Mouse (Mus musculus): ENCODE data around the gene Rpl18a.

Rpl18a gene

DNA sequence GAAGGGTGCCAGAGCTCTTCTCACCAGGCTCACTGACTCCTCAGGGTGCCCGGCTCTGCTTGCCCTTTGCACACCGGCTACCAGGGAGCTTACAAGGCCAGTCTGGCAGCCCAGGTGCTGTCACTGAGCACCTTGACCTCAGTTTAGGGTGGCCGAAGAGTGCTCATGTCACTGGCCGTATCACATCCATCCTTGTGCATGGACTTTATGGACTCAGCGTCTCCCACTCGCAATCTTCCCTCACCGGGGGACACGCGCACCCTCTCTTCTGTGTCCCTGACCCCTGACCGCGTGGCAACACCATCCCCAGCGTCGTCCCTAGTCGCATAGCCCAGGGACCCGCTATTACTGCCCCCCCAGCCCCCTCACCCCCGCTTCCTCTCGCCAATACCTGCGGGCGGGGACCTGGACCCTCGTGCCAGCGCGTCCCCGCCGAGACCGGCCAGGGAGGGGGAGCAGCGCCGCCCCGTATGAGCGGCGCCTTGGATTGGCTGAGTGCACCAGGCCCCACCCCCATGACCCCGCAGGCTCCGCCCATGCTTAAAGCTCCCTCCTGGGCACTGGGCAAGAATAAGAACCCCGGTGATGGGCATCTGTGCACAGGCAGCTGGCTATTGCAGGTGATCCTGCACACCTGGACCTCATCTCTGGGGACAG, 40.5 kb downstream of the Rpl18a start:
- DNase-seq (ENCODE audit: low read depth, low spot score): peak; percentile 89

DNA sequence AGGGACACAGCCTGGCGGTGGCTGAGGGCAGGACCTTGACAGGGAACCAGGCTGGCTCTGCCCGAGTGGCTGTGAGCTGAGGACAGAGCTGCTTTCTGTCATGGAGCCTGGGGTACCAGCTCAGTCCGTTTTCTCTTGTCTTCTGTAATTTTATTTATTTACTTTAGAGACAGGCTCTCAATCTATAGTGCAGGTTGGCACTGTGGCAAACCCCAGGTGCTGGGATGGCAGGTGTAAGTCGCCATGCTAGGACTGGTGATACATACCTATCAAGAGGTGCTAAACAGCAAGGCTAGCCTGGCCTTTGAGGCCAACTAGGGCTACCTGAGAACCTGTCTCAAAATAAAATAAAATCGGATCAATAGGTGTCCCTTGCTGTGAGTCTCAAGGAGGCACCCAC, 41.2 kb downstream of the Rpl18a start:
- DNase-seq (ENCODE audit: low read depth, low spot score): no peak

DNA sequence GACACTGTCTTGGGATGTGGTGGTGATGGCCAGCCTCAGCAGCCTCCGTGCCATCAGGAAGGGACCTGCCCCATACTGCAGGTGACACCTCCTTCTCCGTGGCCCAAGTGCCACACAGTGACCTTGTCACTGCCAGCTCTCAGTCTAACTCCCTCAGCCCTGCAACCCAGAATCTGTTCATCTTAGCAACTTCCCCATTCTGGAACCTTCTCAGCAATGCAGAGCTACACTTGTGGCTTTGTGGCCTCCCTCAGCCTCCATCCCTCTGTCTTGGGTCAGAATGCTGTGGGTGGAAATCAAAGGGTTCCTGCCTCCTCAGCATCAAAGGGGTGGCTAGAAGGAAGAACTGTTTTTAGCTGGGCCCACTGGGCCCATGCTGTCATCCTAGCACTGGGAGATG, 43.3 kb downstream of the Rpl18a start:
- no peak for DNase-seq (ENCODE audit: low read depth, low spot score)

DNA sequence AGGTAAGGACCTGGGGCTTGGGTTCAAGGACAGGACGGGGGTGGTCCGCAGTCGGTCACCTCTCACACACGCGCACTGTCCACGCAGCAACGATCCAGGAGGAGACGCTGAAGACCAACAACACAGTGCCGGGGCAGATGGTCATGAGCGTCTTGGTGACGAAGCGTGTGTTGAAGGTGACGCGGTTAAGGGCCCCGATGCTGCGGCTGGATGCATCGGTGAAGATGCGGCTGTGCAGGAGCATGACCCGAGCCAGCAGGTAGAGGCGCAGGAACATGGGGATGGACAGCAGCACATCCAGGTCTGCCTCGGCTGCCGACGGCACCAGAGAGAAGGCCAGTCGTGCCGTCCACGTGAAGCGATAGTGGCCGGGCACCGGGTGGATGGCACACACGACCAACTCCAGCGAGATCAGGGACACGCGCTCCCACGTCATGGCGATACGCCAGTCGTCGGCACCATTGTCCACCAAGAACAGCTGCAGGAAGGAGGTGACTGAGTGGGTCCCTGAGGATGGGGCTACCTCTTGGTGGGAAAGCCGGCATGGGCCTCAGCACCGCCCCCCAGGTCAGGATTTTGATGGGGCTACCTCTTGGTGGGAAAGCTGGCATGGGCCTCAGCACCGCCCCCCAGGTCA, 44.5 kb downstream of the Rpl18a start:
- no peak for DNase-seq (ENCODE audit: low read depth, low spot score)

DNA sequence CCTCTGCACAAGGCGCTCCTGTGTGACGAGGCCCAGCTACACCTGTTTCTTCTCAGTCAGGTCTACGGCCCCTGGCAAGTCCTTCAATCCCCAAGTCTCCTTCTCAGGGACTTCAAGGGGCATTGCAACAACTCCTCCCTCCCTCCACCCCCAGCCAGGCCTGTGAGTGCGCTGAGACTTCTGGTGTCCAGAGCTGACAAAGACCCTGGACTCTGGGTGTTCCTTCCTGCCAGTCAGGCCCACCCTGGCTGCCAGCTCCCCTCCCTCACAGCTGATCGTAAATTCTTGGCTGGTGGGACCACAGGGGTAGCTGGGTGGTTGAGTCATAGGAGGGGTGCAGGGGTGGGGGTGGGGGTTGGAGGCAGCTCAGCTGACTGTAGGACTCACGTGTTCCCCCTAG, 45.4 kb downstream of the Rpl18a start:
- DNase-seq (ENCODE audit: low read depth, low spot score): no peak

DNA sequence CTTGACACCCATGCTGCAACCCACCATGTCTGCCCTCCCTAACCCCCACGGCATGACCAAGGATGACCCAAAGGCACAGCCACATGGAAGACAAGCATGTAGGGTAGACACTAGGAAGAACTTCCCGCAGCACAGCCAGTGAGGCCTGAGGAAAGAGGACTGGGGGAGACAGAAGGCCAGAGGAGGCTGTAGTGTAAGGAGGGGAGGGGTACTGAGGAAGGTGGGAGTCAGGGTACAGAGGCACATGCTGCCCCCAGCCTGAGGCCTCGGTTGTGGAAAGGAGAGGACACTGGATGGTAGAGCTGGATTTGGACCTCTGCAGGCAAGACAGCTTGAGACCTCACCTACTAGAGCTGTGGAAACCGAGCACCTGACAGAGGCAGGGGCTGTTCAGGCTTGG, 46.3 kb downstream of the Rpl18a start:
- DNase-seq (ENCODE audit: low read depth, low spot score): no peak

DNA sequence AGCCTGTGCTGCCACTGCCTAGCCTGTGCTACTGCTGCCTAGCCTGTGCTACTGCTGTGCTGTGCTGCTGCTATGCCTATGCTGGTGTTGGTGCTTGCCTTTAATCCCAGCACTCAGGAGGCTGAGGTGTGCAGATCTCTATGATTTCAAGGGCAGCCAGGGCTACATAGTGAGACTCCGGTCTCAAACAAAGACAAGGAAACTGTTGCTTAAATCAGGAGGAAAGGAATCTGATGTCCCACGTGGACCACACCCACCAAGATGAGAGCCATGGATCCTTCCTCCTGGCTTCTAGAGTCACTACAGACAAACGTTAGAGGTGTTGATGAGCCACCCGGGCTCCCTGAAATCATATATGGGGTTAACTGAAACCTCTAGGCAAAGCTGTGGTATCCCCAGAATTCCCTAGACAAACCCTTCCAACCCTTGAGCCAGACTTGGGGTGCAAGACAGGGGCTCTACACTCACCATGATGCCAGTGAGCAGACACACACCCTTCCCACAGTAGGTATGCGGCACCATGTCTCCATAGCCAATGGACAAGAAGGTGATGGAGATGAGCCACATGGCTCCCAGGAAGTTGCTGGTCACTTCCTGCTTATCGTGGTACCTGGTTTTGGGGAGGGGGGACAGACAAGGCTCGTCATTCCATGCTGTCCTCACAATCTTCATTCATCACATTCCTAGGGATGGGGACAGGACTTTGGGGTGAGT, 46.9 kb downstream of the Rpl18a start:
- no peak for DNase-seq (ENCODE audit: low read depth, low spot score)

DNA sequence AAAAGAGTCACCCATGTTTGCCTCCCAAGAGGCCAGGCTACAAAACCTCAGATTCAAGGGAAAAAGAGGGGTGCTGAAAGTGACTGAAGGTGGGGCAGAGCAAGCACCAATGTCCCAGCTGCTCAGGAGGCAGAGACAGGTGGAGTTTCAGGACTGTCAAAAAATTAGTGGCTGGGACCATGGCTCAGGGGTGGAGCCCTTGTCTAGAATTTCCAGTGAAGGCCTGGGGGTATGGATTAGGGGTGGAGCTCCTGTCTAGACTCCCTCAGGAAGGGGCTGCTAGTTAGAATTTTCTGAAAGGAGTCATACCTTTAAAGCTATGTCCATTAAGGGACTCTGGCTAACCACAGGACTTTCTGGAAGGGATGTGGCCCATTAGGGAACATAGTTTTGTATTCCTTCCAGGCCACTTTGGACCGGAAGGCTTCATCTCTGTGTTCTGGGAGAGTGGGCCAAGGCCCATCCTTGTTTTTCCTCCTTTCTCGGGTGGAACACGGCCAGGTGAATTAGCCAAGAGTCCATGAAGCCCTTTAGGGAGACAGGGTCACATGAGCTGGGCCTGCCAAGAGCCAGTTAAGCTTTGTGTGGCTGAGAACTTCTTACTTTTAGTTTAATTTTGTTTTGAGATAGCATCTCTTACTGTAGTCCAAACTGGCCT, 47.8 kb downstream of the Rpl18a start:
- DNase-seq (ENCODE audit: low read depth, low spot score): no peak

DNA sequence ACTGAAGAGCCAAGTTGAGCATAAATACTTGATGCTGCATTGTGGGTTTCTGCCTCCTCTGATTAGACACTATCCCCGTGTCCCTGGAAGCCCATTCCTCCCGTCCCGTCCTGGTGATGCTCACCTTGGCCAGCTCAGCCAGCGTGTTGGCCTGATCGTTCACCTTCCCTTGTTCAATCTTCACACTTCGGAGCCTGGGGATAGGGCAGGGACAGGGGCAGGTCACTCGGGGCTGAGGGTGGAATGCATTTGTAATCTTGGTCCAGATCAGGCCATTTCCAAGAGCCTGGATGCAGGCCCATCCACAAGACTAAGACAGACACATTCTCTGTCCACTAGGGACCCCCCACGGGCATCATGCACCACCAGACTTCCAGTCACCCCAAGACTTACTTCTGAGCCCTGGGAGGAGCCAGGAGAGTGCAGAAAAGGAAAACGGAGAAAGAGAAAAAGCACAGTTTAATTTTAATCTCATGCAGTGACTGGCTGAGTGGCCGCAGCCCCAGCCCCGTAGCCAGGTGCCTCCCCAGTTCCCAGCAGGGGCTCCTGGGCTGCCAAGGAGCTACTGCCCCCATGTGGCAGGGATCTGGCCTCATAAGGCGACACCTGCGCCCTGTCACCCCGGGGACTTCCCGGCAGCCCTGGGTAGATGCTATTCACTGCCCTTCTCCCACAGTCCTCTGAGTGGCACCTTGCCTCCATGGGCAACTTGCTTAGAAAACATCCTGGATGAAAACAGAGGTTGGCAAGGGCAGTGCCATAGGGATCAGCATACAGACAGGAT, 50.6 kb downstream of the Rpl18a start:
- DNase-seq (ENCODE audit: low read depth, low spot score): no peak

DNA sequence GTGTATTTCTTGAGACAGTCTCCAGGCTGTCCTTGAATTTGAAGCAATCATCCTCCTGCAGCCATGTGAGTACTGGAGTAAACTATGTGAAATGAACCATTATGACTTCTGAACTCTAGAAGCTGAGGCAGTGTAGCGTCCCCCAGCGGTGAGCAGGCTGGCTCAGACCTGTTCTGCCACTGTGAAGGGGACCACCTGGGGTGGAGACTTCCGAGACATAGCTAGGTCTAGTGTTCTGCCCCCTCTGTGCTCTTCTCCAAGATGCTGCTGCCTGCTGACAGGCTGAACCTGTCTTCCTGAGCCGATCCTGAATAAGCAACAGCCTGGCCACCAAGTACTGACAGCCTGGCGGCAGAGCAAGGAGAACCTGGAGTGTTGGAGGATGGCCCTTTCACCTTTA, 52.1 kb downstream of the Rpl18a start:
- no peak for DNase-seq (ENCODE audit: low read depth, low spot score)
